Mouse (Mus musculus) heart, postnatal 0 days (tissue): ENCODE measurements around the gene Itsn2. TPM values are rescaled to one million over a fixed set of nuclear protein-coding genes. Genes with fewer than 3 reads are reported as not detected.

Source experiments
- ATAC-seq: fragments of 200-750 bp; cut with Nextera tagmentation; 2 replicates; pipeline ENCODE4 v1.8.0; 2017; ENCODE audit warnings: low read depth, moderate number of reproducible peaks, moderate library complexity; ENCODE audit not compliant: insufficient read depth
- DNase-seq: peaks from one replicate; pipeline ENCODE4 v3.0.0-alpha.2; 2016; ENCODE audit warnings: low spot score
- H3K27ac ChIP-seq: fragments of 300-500 bp; sonication (generic); 2 replicates; pipeline ENCODE4 v1.5.1; 2014; ENCODE audit warnings: low read depth, mild to moderate bottlenecking
- H3K27me3 ChIP-seq: fragments of 300-500 bp; sonication (generic); 2 replicates; pipeline ENCODE4 v1.6.1; 2014; ENCODE audit warnings: low read length, mixed read lengths; ENCODE audit not compliant: control insufficient read depth, insufficient read depth
- H3K36me3 ChIP-seq: fragments of 300-500 bp; sonication (generic); replicated peaks from 2 replicates; pipeline ENCODE4 v1.6.1; 2014; ENCODE audit warnings: low read length, mixed read lengths; ENCODE audit not compliant: control insufficient read depth, insufficient read depth
- H3K4me1 ChIP-seq: fragments of 300-500 bp; sonication (generic); 2 replicates; pipeline ENCODE4 v1.6.1; 2014; ENCODE audit warnings: antibody characterized with exemption; ENCODE audit not compliant: control insufficient read depth, insufficient read depth
- H3K4me2 ChIP-seq: fragments of 300-500 bp; sonication (generic); 2 replicates; pipeline ENCODE4 v1.6.1; 2014; ENCODE audit warnings: low read depth, mild to moderate bottlenecking, low read length, moderate library complexity
- H3K4me3 ChIP-seq: fragments of 300-500 bp; sonication (generic); 2 replicates; pipeline ENCODE4 v1.5.1; 2014; ENCODE audit warnings: low read depth, low read length
- H3K9ac ChIP-seq: fragments of 300-500 bp; sonication (generic); replicated peaks from 2 replicates; pipeline ENCODE4 v1.6.1; 2014; ENCODE audit warnings: low read depth, low read length, mixed read lengths
- H3K9me3 ChIP-seq: fragments of 300-500 bp; sonication (generic); replicated peaks from 2 replicates; pipeline ENCODE4 v1.6.1; 2016; ENCODE audit warnings: low read length; ENCODE audit not compliant: control insufficient read depth
- CTCF ChIP-seq: IDR thresholded peaks from 2 replicates; pipeline ENCODE4 v1.5.1; 2016; ENCODE audit warnings: antibody characterized with exemption, control low read depth, low read depth
- EP300 ChIP-seq: IDR thresholded peaks from 2 replicates; pipeline ENCODE4 v1.6.1; 2016; ENCODE audit warnings: antibody characterized with exemption, low read depth
- WGBS: fragments of 180-500 bp; shearing (Covaris S2); extraction: QIAGEN DNeasy Blood & Tissue Kit; methylation state at CpG from one replicate; pipeline ENCODE4 v1.1.7; 2014; 5-methylcytosine and 5-hydroxymethylcytosine counted together
- polyA plus RNA-seq: library from polyadenylated mRNA; unstranded; fragments of >200 nt; fragmentation: Nextera tagmentation; extraction: Ambion mirVana; gene quantifications from 2 replicates; pipeline ENCODE4 v1.2.1, GENCODE M21; 2015
- total RNA-seq: library from RNA; depleted of rRNA; stranded (reverse); fragments of >200 nt; gene quantifications from 2 replicates; pipeline ENCODE4 v1.2.3, GENCODE M21; 2014; ENCODE audit warnings: low replicate concordance

The Itsn2 gene
- total and polyA plus RNA-seq, 2 experiments from 2014 or later = 22.7 to 39.7 TPM

- ATAC-seq (no peak), DNase-seq (no peak)
- Histone ChIP-seq H3K27ac (no peak overlapping the region), H3K4me3 (no peak overlapping the region), H3K9ac (no peak overlapping the region), H3K4me2 (no peak overlapping the region), H3K4me1 (no peaks in the 10 kb centered on the region), H3K36me3 (peaks cover 76% of the 10 kb centered on the region), H3K27me3 (no peaks in the 10 kb centered on the region), H3K9me3 (no peaks in the 10 kb centered on the region)
- 82% methylated on average over 8 of the region's 8 CpGs for WGBS
- TF ChIP-seq EP300 = no peak
- TF ChIP-seq CTCF = no peak
Observed at GRCm38 (mm10) chr12:4632957-4633356, 40.5 kb downstream of the Itsn2 start.

- peaks cover 73% of the 10 kb centered on the region for H3K36me3 ChIP-seq
- WGBS = 96% methylated on average over 1 of the region's 1 CpGs
Observed at GRCm38 (mm10) chr12:4638438-4638837, 46.0 kb downstream of the Itsn2 start.

GRCm38 (mm10) chr12:4640737-4641136, 48.3 kb downstream of the Itsn2 start:
- Histone ChIP-seq H3K9ac (no peak overlapping the region), H3K4me2 (no peak overlapping the region), H3K9me3 (no peaks in the 10 kb centered on the region), H3K36me3 (peaks cover 70% of the 10 kb centered on the region), H3K4me1 (no peaks in the 10 kb centered on the region), H3K27me3 (no peaks in the 10 kb centered on the region), H3K27ac (no peak overlapping the region), H3K4me3 (no peak overlapping the region)
- no peak for DNase-seq
- WGBS = 67% methylated on average over 1 of the region's 1 CpGs
- ATAC-seq = no peak
- no peak for TF ChIP-seq CTCF
- no peak for TF ChIP-seq EP300

More at GRCm38 (mm10) chr12:4638438-4638837, 46.0 kb downstream of the Itsn2 start:
- Histone ChIP-seq H3K27me3 (no peaks in the 10 kb centered on the region), H3K4me2 (no peak overlapping the region), H3K9me3 (no peaks in the 10 kb centered on the region), H3K27ac (no peak overlapping the region), H3K9ac (no peak overlapping the region), H3K4me1 (no peaks in the 10 kb centered on the region), H3K4me3 (no peak overlapping the region)
- ATAC-seq (no peak), DNase-seq (no peak)
- TF ChIP-seq EP300 = no peak
- no peak for TF ChIP-seq CTCF

GRCm38 (mm10) chr12:4656813-4657212, 64.4 kb downstream of the Itsn2 start:
- Histone ChIP-seq H3K4me2 (no peak overlapping the region), H3K4me3 (no peak overlapping the region), H3K4me1 (no peaks in the 10 kb centered on the region), H3K36me3 (peaks cover 63% of the 10 kb centered on the region), H3K9ac (no peak overlapping the region), H3K27ac (no peak overlapping the region), H3K27me3 (no peaks in the 10 kb centered on the region), H3K9me3 (no peaks in the 10 kb centered on the region)
- TF ChIP-seq CTCF = no peak
- no peak for TF ChIP-seq EP300
- no peak for DNase-seq
- 81% methylated on average over 2 of the region's 2 CpGs for WGBS
- no peak for ATAC-seq

- no peak for DNase-seq
- H3K9ac ChIP-seq = no peak overlapping the region
- no peaks in the 10 kb centered on the region for H3K9me3 ChIP-seq
- 0 out of 2 replicates have a peak overlapping the region, but pooled peaks have one; percentile 25 for H3K27ac ChIP-seq
- peaks cover 60% of the 10 kb centered on the region for H3K36me3 ChIP-seq
- WGBS = 55% methylated on average over 7 of the region's 7 CpGs
- no peaks in the 10 kb centered on the region for H3K4me1 ChIP-seq
- ATAC-seq = no peak
- H3K4me2 ChIP-seq = no peak overlapping the region
- H3K27me3 ChIP-seq = no peaks in the 10 kb centered on the region
- no peak overlapping the region for H3K4me3 ChIP-seq
- no peak for TF ChIP-seq CTCF
- no peak for TF ChIP-seq EP300
Observed at GRCm38 (mm10) chr12:4664929-4665674, 72.7 kb downstream of the Itsn2 start.

GRCm38 (mm10) chr12:4665675-4666037, 73.2 kb downstream of the Itsn2 start:
- no peaks in the 10 kb centered on the region for H3K9me3 ChIP-seq
- no peak for DNase-seq
- no peak overlapping the region for H3K4me3 ChIP-seq
- no peak overlapping the region for H3K9ac ChIP-seq
- no peaks in the 10 kb centered on the region for H3K4me1 ChIP-seq
- no peak for TF ChIP-seq CTCF
- TF ChIP-seq EP300 = no peak
- H3K27me3 ChIP-seq = no peaks in the 10 kb centered on the region
- no peak overlapping the region for H3K4me2 ChIP-seq
- 67% methylated on average over 5 of the region's 5 CpGs for WGBS
- ATAC-seq = no peak
- no peak overlapping the region for H3K27ac ChIP-seq
- H3K36me3 ChIP-seq = peaks cover 59% of the 10 kb centered on the region
